Mouse (Mus musculus): ENCODE results near the gene Nsun5.

- TF ChIP-seq CTCF (IDR thresholded peaks at IDR 0.05; ENCODE audit: low read depth) (no peak), EP300 (IDR thresholded peaks at IDR 0.05; ENCODE audit: low read depth) (no peak)
Measured at GRCm38 (mm10) chr5:135331161-135331560, 38.6 kb upstream of the Nsun5 start.

Data from liver, postnatal 0 days (tissue).